Mouse (Mus musculus): ENCODE measurements at regions not wholly inside any gene's neighbourhood (a gene's known extent, or its start where the extent isn't known, plus 50 kb on each side); places are given as distances from the start of the nearest gene placed in this dataset.

DNA sequence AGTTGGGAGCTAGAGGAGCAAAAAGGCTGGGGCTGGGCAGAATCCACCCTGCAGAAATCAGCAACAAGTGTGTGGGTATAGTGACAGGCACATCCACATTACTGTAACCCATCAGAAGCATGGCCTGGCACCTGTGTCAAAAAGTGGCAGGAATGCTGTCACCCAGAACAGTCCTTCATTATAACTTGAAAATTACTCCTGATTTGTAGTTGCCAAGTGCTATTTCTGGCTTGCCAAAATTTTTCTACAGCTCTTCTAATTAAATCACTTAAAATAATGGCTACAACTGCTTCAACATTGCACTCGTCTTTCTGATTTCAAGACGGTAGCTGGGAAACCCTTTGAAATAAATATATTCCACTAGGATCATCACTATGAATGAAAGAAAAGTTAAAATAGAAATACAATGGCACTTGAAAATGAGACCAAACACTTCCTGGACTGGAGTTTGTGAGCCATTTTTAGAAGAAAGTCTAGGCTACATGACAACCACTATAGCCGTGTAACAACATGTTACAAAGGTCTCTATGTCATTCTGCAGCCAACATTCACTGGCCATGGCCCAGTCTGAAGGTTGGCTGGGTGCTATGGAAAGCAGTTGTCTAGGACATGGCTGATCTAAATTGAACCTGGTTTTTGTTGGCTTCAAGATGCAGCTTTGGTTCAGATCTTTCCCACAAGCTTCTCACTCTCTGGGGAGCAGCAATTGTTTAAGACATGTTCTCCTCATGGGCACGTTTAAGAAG is 190.6 kb upstream of the Tapt1 start:
- DNase-seq = no peak

- peak; percentile 88 for DNase-seq
Observed at GRCm38 (mm10) chr5:44414441-44414840, 188.0 kb upstream of the Tapt1 start.

GRCm38 (mm10) chr5:44403300-44403699 is 176.9 kb upstream of the Tapt1 start:
- DNase-seq = no peak

GRCm38 (mm10) chr5:44400573-44401332 is 174.3 kb upstream of the Tapt1 start:
- DNase-seq = no peak

DNA sequence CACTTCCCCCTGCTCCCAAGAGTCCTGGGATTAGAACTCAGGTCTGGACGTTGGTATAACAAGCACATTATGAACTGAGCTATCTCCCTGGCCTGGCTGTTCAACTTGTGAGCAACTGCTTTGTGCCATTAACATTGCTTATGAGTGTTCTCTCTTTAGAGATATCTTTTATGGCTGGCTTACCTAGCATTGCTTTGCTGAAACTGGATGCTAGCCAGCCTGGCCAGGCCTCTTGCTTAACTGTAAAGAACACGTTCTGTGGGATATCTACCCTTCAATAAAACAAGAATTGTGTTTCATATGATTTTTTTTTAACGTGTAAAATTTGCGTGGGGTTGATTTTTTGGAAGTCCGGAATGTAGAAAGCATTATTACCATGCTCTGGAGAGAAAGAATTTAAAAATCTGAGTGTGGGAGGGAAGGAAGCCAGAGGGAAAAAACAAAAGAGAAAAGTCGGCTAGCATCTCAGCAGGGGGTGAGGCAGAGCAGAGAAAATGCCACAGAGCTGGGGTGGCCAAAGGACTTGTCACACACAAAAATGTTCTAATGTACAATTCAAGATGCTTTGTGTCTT is 160.9 kb upstream of the Tapt1 start:
- no peak for DNase-seq

DNA sequence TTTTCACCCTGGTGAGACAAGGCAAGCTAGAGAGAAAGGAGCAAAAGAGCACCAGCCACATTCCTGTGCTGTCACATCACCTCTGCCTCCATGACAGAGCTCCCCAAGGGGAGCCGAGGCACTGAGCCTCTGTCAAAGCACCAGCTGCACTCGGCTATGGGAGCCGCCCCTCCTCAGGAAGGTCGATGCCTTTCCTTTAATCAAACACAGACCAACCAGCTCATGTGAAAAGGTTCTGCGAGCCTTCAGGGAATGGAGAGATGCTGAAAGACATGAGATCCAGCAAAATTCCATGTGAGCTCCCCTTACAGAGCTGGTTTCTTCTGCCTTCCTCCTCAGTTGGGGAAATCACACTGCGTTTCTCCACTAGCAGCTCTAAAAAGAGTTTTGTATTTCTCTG is 159.8 kb upstream of the Tapt1 start:
- DNase-seq = no peak

- no peak for DNase-seq
Observed at GRCm38 (mm10) chr5:44383049-44383448, 156.6 kb upstream of the Tapt1 start.

GRCm38 (mm10) chr5:44370006-44370405 is 143.6 kb upstream of the Tapt1 start:
- DNase-seq = peak; percentile 6

GRCm38 (mm10) chr5:44352324-44352723 is 125.9 kb upstream of the Tapt1 start:
- DNase-seq = peak; percentile 14

- DNase-seq = no peak
Observed at GRCm38 (mm10) chr5:44341457-44342014, 115.1 kb upstream of the Tapt1 start.

DNA sequence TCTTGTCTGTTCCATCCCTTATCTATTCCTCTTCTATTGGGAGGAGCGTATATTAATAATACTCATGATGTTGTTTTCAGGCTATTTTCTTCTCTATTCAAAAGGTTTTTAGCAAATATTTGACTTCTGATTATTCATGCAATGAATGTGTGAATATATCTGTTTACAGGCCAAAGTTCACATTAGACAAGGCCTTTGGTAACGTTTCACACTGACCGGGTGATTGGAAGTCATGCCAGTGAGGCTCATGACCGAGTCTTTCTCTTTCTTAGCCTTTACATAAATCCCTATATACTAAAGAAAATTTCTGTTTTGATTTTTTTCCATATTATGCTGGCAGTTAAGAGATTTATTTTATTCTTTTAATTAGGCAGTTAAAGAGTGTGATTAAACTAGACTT is 112.2 kb upstream of the Tapt1 start:
- no peak for DNase-seq

DNA sequence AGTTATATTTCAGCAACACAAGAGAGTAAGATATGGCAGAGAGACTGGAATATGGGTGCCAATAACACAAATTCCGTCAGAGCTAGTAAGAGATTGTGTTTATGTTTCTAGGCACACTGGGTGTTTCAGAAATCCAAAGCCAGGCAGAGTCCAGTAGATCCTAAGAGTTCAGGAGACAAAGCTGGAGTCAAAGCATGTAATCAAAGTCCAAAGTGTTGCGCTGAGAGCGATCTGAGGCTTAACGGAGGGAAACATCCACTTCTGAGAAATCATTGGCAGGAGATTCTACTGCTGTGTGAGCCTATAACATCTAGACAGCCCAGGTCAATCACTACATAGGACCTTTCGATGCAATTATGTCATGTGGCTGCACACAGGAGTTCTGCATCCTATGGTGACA is 109.3 kb upstream of the Tapt1 start:
- no peak for DNase-seq

DNA sequence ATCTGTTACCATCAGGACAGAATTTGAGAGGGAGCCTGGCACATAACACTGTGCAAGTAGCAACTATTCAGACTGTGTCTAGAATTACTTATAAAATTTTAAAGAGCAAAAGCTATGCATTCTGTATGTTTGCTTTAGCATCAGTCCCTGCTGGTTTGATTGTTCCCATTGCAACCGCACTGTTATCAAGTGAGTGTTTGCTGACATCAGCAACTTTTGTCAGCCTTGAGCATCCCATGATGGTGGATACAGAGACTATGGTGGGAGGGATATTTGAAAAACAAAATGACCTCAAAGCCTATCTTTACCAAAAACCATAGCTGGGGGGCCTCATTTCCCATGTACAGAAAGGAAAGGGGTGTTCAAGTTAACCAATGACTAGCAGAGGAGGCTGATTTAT is 93.2 kb upstream of the Tapt1 start:
- DNase-seq = no peak

- DNase-seq = no peak
Observed at GRCm38 (mm10) chr5:44306769-44307557, 80.5 kb upstream of the Tapt1 start.

- DNase-seq = peak; percentile 45
Observed at GRCm38 (mm10) chr5:44303886-44304855, 77.7 kb upstream of the Tapt1 start.

DNA sequence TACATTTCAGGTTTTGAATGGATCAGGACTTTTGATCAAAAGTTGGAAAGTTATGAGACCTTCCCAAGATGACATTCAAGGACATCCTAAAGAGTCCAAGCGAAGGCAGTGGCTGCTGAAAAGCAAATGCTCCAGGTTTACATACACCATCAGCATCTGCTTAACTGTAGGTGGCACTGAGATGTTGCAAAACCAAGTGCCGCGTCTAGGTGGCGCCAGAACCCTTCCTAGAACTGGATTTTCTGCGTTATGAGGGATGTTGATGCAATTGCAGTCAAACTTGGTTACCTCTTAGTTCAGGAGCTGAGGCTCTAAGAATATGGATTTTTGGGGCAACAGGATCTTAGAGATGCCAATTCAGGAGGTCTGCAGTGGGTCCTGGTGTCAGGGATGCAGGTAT is 58.0 kb upstream of the Tapt1 start:
- DNase-seq = peak; percentile 71

Measured in layer of hippocampus, adult 9-11 months (tissue).